Mouse (Mus musculus) CD4-positive, CD25-positive, alpha-beta regulatory T cell, adult 2 months (primary cell): Measurements from ENCODE around the gene Svs5.
A peak's percentile ranks its signal among the peaks of the same experiment; 100 is the strongest.
"Not testable (repeated sequence)": the region's sequence is repeated elsewhere in the genome, so short reads cannot be mapped to it uniquely, and the experiment has no call there.

Experiments
- DNase-seq: peaks from one replicate; pipeline ENCODE4 v3.0.0-alpha.2; 2012; ENCODE audit warnings: low read depth, low spot score

Gene Svs5

GRCm38 (mm10) chr2:164332440-164332839 lies at the start of gene Svs5:
Gene Svs5, plus strand, starts transcription at chr2:164332740.
- DNase-seq, result not testable (repeated sequence)

- DNase-seq, result not testable (repeated sequence)
Observed at GRCm38 (mm10) chr2:164288968-164289367, 43.6 kb upstream of the Svs5 start, which contains the start of gene Svs3a. Gene Svs3a, plus strand, starts transcription at chr2:164289268.

GRCm38 (mm10) chr2:164312599-164312998 lies 19.9 kb upstream of the Svs5 start:
- DNase-seq, result no peak

GRCm38 (mm10) chr2:164315460-164315859 lies 17.1 kb upstream of the Svs5 start:
- DNase-seq, result not testable (repeated sequence)

- not testable (repeated sequence) for DNase-seq
Observed at GRCm38 (mm10) chr2:164316451-164316850, 16.1 kb upstream of the Svs5 start, which contains the start of gene Svs6. Gene Svs6, plus strand, starts transcription at chr2:164316751.

GRCm38 (mm10) chr2:164320983-164321382 lies 11.6 kb upstream of the Svs5 start:
- no peak for DNase-seq

GRCm38 (mm10) chr2:164343732-164344131 lies 11.2 kb downstream of the Svs5 start:
- peak; percentile 8 for DNase-seq

- DNase-seq, result not testable (repeated sequence)
Observed at GRCm38 (mm10) chr2:164347697-164348096, 15.2 kb downstream of the Svs5 start.

- peak; percentile 27 for DNase-seq
Observed at GRCm38 (mm10) chr2:164348980-164349379, 16.4 kb downstream of the Svs5 start.

GRCm38 (mm10) chr2:164352697-164353096 lies 20.2 kb downstream of the Svs5 start:
- no peak for DNase-seq

GRCm38 (mm10) chr2:164353356-164353755 lies 20.8 kb downstream of the Svs5 start:
- DNase-seq, result no peak

- peak; percentile 11 for DNase-seq
Observed at GRCm38 (mm10) chr2:164356177-164356967, 23.8 kb downstream of the Svs5 start.

GRCm38 (mm10) chr2:164358373-164358772 lies 25.8 kb downstream of the Svs5 start:
- no peak for DNase-seq

- DNase-seq, result no peak
Observed at GRCm38 (mm10) chr2:164359031-164359430, 26.5 kb downstream of the Svs5 start.

GRCm38 (mm10) chr2:164359668-164360067 lies 27.1 kb downstream of the Svs5 start:
- no peak for DNase-seq

GRCm38 (mm10) chr2:164360974-164361657 lies 28.6 kb downstream of the Svs5 start:
- DNase-seq, result no peak

- no peak for DNase-seq
Observed at GRCm38 (mm10) chr2:164366947-164367346, 34.4 kb downstream of the Svs5 start.

- DNase-seq, result no peak
Observed at GRCm38 (mm10) chr2:164368620-164369105, 36.1 kb downstream of the Svs5 start.

GRCm38 (mm10) chr2:164371371-164371770 lies 38.8 kb downstream of the Svs5 start:
- no peak for DNase-seq

- no peak for DNase-seq
Observed at GRCm38 (mm10) chr2:164372408-164373053, 40.0 kb downstream of the Svs5 start.

- no peak for DNase-seq
Observed at GRCm38 (mm10) chr2:164373187-164373586, 40.6 kb downstream of the Svs5 start.
